Mouse (Mus musculus) ES-Bruce4 (cell line): Measurements from ENCODE around the gene Snrpc. TPM values are rescaled to one million over a fixed set of nuclear protein-coding genes. Genes with fewer than 3 reads are reported as not detected.

Source experiments
- H3K27ac ChIP-seq: 2 replicates; pipeline ENCODE4 v1.5.1; 2012; ENCODE audit warnings: low read length, inconsistent platforms; ENCODE audit not compliant: insufficient read depth
- H3K27me3 ChIP-seq: 2 replicates; pipeline ENCODE4 v1.6.1; 2012; ENCODE audit warnings: mild to moderate bottlenecking, low read length, inconsistent platforms; ENCODE audit not compliant: control insufficient read depth, poor library complexity, insufficient read depth, severe bottlenecking
- H3K36me3 ChIP-seq: 2 replicates; pipeline ENCODE4 v1.6.1; 2012; ENCODE audit warnings: inconsistent platforms, mild to moderate bottlenecking, low read length, moderate library complexity; ENCODE audit not compliant: control insufficient read depth, poor library complexity, insufficient read depth, severe bottlenecking
- H3K4me1 ChIP-seq: one replicate; pipeline ENCODE4 v1.8.1; 2011; ENCODE audit warnings: low read length; ENCODE audit not compliant: control insufficient read depth, insufficient read depth
- H3K4me3 ChIP-seq: 2 replicates; pipeline ENCODE4 v1.5.1; 2011; ENCODE audit warnings: low read depth, mild to moderate bottlenecking, low read length
- H3K9ac ChIP-seq: 2 replicates; pipeline ENCODE4 v1.6.1; 2012; ENCODE audit warnings: low read depth, mild to moderate bottlenecking, inconsistent platforms; ENCODE audit not compliant: poor library complexity, severe bottlenecking
- H3K9me3 ChIP-seq: replicated peaks from 2 replicates; pipeline ENCODE4 v1.6.1; 2012; ENCODE audit warnings: mild to moderate bottlenecking, low read length, inconsistent platforms; ENCODE audit not compliant: control insufficient read depth, poor library complexity, insufficient read depth, severe bottlenecking
- CTCF ChIP-seq: IDR thresholded peaks from one replicate; pipeline ENCODE4 v1.8.1; 2011; ENCODE audit warnings: low read depth, low read length
- EP300 ChIP-seq: IDR thresholded peaks from 2 replicates; pipeline ENCODE4 v1.6.1; 2011; ENCODE audit warnings: low read depth, low read length; ENCODE audit not compliant: insufficient read depth
- POLR2A ChIP-seq: IDR thresholded peaks from one replicate; pipeline ENCODE4 v1.8.1; 2011; ENCODE audit warnings: low read length; ENCODE audit not compliant: insufficient read depth
- polyA plus RNA-seq: library from polyadenylated mRNA; stranded (reverse); fragments of >200 nt; gene quantifications from 2 replicates; pipeline ENCODE4 v1.2.4, GENCODE M21; 2011; ENCODE audit warnings: low read depth; ENCODE audit not compliant: missing spikeins, insufficient read depth, insufficient read length

Snrpc gene
- polyA plus RNA-seq, 1 experiment, result 266 TPM

DNA sequence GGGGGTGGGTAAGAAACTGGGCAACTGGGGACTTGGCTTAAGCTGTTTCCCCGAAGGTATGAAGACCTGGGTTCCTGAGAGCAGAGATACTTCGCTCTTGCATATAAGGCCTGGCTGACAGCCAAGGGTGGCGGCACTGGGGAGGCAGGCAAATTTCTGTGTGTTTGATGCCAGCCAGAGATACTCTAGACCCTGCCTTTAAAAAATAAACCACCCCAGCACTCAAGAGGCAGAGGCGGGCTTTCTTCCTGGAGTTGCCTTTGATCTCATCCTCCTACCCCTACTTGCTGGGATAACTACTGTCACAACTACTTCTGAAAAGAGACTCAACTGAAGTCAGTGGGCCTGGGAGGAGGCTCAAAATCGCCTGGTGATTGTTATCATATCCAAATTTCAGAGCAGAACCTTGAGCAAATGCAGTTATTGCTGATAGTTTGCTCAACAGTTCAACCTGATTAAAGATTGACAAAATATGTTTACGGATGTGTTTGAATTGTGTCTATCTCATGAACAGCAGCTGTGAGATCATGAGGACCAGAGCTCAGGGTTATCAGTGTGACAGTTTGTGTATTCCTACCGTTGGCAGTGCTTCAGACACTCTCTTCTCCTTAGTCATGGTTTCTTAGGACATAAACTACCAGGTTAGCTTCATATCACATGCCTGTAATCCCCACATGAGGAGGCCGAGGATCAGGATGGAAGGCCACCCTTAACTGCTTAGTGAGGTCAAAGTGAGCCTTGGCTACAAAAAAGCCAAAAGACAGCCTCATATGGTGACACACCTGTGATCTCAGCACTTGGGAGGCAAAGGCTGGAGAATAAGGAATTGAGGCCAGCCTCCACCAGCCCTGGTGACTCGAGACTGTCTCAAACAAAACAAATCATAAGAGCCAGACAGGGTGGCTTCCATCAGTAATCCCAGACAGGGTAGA lies 16.3 kb upstream of the Snrpc start:
- H3K27ac ChIP-seq, result peak overlapping the region; percentile 64
- H3K9ac ChIP-seq, result peak overlapping the region; percentile 42
- H3K27me3 ChIP-seq, result no peaks in the 10 kb centered on the region
- H3K4me1 ChIP-seq, result peaks cover 4% of the 10 kb centered on the region
- peak overlapping the region; percentile 43; the same call in 1 of the 2 replicates for H3K4me3 ChIP-seq
- no peaks in the 10 kb centered on the region for H3K36me3 ChIP-seq
- no peaks in the 10 kb centered on the region for H3K9me3 ChIP-seq
- TF ChIP-seq POLR2A (no peak), EP300 (no peak), CTCF (no peak)

- H3K4me1 ChIP-seq, result peaks cover 5% of the 10 kb centered on the region
- no peaks in the 10 kb centered on the region for H3K36me3 ChIP-seq
- H3K27ac ChIP-seq, result no peak overlapping the region
- H3K9ac ChIP-seq, result no peak overlapping the region
- no peaks in the 10 kb centered on the region for H3K27me3 ChIP-seq
- TF ChIP-seq POLR2A (no peak), CTCF (no peak), EP300 (no peak)
- H3K9me3 ChIP-seq, result no peaks in the 10 kb centered on the region
- no peak overlapping the region for H3K4me3 ChIP-seq
Measured at GRCm38 (mm10) chr17:27823142-27823905, 14.6 kb upstream of the Snrpc start.

GRCm38 (mm10) chr17:27824941-27825340 lies 13.0 kb upstream of the Snrpc start:
- Histone ChIP-seq H3K9ac (peak overlapping the region; percentile 9; the same call in 1 of the 2 replicates), H3K27ac (peak overlapping the region; percentile 74), H3K9me3 (no peaks in the 10 kb centered on the region), H3K4me3 (no peak overlapping the region), H3K27me3 (no peaks in the 10 kb centered on the region), H3K4me1 (peaks cover 5% of the 10 kb centered on the region), H3K36me3 (no peaks in the 10 kb centered on the region)
- TF ChIP-seq CTCF, result no peak
- no peak for TF ChIP-seq EP300
- no peak for TF ChIP-seq POLR2A

GRCm38 (mm10) chr17:27825539-27825938 lies 12.4 kb upstream of the Snrpc start:
- Histone ChIP-seq H3K36me3 (no peaks in the 10 kb centered on the region), H3K9ac (0 out of 2 replicates have a peak overlapping the region, but pooled peaks have one; percentile 9), H3K4me1 (peaks cover 5% of the 10 kb centered on the region), H3K27me3 (no peaks in the 10 kb centered on the region), H3K9me3 (no peaks in the 10 kb centered on the region), H3K27ac (peak overlapping the region; percentile 74), H3K4me3 (no peak overlapping the region)
- TF ChIP-seq CTCF, result no peak
- no peak for TF ChIP-seq EP300
- no peak for TF ChIP-seq POLR2A

- peak overlapping the region; percentile 64 for H3K9ac ChIP-seq
- peak overlapping the region; percentile 59 for H3K4me3 ChIP-seq
- H3K9me3 ChIP-seq, result no peaks in the 10 kb centered on the region
- H3K36me3 ChIP-seq, result no peaks in the 10 kb centered on the region
- TF ChIP-seq EP300 (0 out of 2 replicates have a peak, but pooled peaks have one; percentile 20), CTCF (no peak)
- peak overlapping the region; percentile 74 for H3K27ac ChIP-seq
- peaks cover 5% of the 10 kb centered on the region for H3K4me1 ChIP-seq
- H3K27me3 ChIP-seq, result no peaks in the 10 kb centered on the region
Measured at GRCm38 (mm10) chr17:27825984-27826905, 11.7 kb upstream of the Snrpc start.
